Mouse (Mus musculus): ENCODE data around the gene Itpkb. TPM values are rescaled to one million over a fixed set of nuclear protein-coding genes. Genes with fewer than 3 reads are reported as not detected.

The Itpkb gene
- total RNA-seq, 1 experiment = 3.3 TPM

DNA sequence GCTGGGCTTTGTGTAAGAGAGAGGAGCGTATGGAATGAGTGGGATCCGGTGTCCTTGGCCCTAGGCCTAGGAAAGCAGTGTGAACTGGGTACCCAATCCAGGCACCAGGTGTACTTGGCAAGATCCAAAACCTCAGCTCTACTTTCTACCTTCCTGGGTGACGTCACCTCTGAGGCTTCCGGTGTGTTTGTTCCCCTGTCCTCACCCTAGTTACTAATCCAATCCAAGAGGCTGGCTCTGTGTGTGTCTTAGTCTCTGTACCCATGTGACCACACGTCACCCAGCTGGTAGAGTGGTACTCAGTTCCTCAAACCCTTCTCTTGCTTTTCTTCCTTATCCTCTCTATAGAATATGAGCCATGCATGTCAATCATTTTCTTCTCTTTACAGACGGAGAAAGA is 71.4 kb downstream of the Itpkb start:
- Histone ChIP-seq H3K36me3 (ENCODE audit: control insufficient read depth, insufficient read depth, low read length, poor library complexity, severe bottlenecking) (no peaks in the 10 kb centered on the region), H3K4me1 (ENCODE audit: control insufficient read depth in 2 of 2, insufficient read depth in 2 of 2, low read length in 2 of 2, poor library complexity in 1 of 2) (peaks cover 0 to 3% of the 10 kb centered on the region in 2 experiments; a peak in 2 of 4 replicates), H3K4me3 (ENCODE audit: insufficient read depth in 1 of 2, low read depth in 1 of 2, low read length in 2 of 2, poor library complexity in 1 of 2, severe bottlenecking in 1 of 2) (no peak overlapping the region), H3K27ac (ENCODE audit: insufficient read depth, low read depth, low read length, poor library complexity, severe bottlenecking) (no peak overlapping the region), H3K9me3 (ENCODE audit: control insufficient read depth, insufficient read depth, low read depth, low read length) (no peaks in the 10 kb centered on the region), H3K9ac (ENCODE audit: insufficient read depth, low read depth, low read length, poor library complexity, severe bottlenecking) (no peak overlapping the region)
- no peak for TF ChIP-seq MAFK (IDR thresholded peaks at IDR 0.05; ENCODE audit: insufficient read depth, low read depth, low read length)
- TF ChIP-seq HCFC1 (IDR thresholded peaks at IDR 0.05; ENCODE audit: borderline replicate concordance, insufficient read depth, low read length) = no peak
- in situ Hi-C loops (cut with MboI; ENCODE audit: low sequenced_read_pairs in 2 of 2, unreplicated experiment in 2 of 2) = loop anchor here in 1 of 2 experiments (10.0 kb wide), 1 partner anchor 117 kb away; no protein-coding TSS in a partner anchor
- no peak for DNase-seq (ENCODE audit: low read depth, low spot score)

DNA sequence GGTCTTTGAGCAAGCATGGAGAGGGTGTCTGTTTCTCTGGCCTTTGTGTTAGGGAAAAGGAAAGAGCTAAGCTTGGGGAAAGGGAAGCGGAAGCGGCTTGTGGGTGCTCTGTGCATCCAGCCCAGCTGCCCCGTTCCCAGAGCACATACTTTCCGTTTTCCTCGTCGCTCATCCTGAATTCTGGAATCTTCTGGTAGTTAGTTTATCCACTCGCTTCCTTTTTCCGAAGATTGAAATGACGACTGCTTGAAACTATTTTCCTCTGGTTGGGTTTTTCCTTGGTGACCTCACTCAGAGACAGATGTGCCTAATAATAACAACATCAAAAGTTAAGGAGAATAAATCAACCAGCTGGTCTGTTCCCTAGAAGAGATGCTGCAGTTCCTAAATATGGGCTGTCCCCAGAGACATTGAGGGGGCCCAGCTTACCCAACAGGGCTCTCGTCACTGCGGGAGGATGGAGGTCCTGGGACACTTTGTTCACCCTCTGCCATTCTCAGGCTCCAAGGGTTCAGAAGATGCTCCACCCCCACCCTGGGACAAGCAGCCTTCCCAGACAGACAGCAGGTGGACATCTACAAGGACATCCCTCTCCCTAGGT is 72.3 kb downstream of the Itpkb start:
- H3K4me3 ChIP-seq (ENCODE audit: insufficient read depth in 1 of 2, low read depth in 1 of 2, low read length in 2 of 2, poor library complexity in 1 of 2, severe bottlenecking in 1 of 2) = no peak overlapping the region
- TF ChIP-seq HCFC1 (IDR thresholded peaks at IDR 0.05; ENCODE audit: borderline replicate concordance, insufficient read depth, low read length) = no peak
- TF ChIP-seq MAFK (IDR thresholded peaks at IDR 0.05; ENCODE audit: insufficient read depth, low read depth, low read length) = no peak
- TF ChIP-seq ZNF384 (IDR thresholded peaks at IDR 0.05; ENCODE audit: low read depth, low read length) = no peak
- no peak for TF ChIP-seq CHD2 (IDR thresholded peaks at IDR 0.05; ENCODE audit: low read depth, low read length)
- no peak for TF ChIP-seq ZC3H11A (IDR thresholded peaks at IDR 0.05; ENCODE audit: borderline replicate concordance, low read depth, low read length)
- H3K4me1 ChIP-seq (ENCODE audit: control insufficient read depth in 2 of 2, insufficient read depth in 2 of 2, low read length in 2 of 2, poor library complexity in 1 of 2) = peaks cover 0 to 6% of the 10 kb centered on the region in 2 experiments; a peak in 2 of 4 replicates
- H3K36me3 ChIP-seq (ENCODE audit: control insufficient read depth, insufficient read depth, low read length, poor library complexity, severe bottlenecking) = no peaks in the 10 kb centered on the region
- no peaks in the 10 kb centered on the region for H3K9me3 ChIP-seq (ENCODE audit: control insufficient read depth, insufficient read depth, low read depth, low read length)
- DNase-seq (ENCODE audit: low read depth, low spot score) = no peak
- H3K27ac ChIP-seq (ENCODE audit: insufficient read depth, low read depth, low read length, poor library complexity, severe bottlenecking) = no peak overlapping the region
- H3K9ac ChIP-seq (ENCODE audit: insufficient read depth, low read depth, low read length, poor library complexity, severe bottlenecking) = no peak overlapping the region
- in situ Hi-C loops (cut with MboI; ENCODE audit: low sequenced_read_pairs in 2 of 2, unreplicated experiment in 2 of 2) = loop anchor here in 1 of 2 experiments (10.0 kb wide), 1 partner anchor 118 kb away; no protein-coding TSS in a partner anchor

DNA sequence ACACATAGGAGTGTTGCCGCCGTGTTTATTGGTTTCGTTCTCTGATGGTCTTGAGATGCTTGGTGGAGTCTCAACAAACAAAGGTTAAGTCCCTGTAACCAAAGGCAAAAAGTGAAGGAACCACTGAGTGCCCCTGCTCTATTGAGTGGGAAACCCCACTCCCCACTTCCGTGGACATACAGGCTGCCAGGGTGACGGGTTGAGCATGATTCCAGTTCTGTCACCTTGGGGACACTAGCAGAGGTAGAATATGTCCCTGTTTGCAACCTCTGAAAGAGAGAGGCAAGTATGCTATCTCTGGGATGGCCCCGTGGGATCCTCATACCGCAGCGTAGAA is 73.0 kb downstream of the Itpkb start:
- Histone ChIP-seq H3K9me3 (ENCODE audit: control insufficient read depth, insufficient read depth, low read depth, low read length) (no peaks in the 10 kb centered on the region), H3K4me1 (ENCODE audit: control insufficient read depth in 2 of 2, insufficient read depth in 2 of 2, low read length in 2 of 2, poor library complexity in 1 of 2) (peaks cover 0 to 8% of the 10 kb centered on the region in 2 experiments; a peak in 2 of 4 replicates), H3K4me3 (ENCODE audit: insufficient read depth in 1 of 2, low read depth in 1 of 2, low read length in 2 of 2, poor library complexity in 1 of 2, severe bottlenecking in 1 of 2) (no peak overlapping the region), H3K27ac (ENCODE audit: insufficient read depth, low read depth, low read length, poor library complexity, severe bottlenecking) (no peak overlapping the region), H3K36me3 (ENCODE audit: control insufficient read depth, insufficient read depth, low read length, poor library complexity, severe bottlenecking) (no peaks in the 10 kb centered on the region), H3K9ac (ENCODE audit: insufficient read depth, low read depth, low read length, poor library complexity, severe bottlenecking) (no peak overlapping the region)
- in situ Hi-C loops (cut with MboI; ENCODE audit: low sequenced_read_pairs in 2 of 2, unreplicated experiment in 2 of 2) = loop anchor here in 1 of 2 experiments (10.0 kb wide), 1 partner anchor 119 kb away; no protein-coding TSS in a partner anchor
- DNase-seq (ENCODE audit: low read depth, low spot score) = no peak
- no peak for TF ChIP-seq ZNF384 (IDR thresholded peaks at IDR 0.05; ENCODE audit: low read depth, low read length)

DNA sequence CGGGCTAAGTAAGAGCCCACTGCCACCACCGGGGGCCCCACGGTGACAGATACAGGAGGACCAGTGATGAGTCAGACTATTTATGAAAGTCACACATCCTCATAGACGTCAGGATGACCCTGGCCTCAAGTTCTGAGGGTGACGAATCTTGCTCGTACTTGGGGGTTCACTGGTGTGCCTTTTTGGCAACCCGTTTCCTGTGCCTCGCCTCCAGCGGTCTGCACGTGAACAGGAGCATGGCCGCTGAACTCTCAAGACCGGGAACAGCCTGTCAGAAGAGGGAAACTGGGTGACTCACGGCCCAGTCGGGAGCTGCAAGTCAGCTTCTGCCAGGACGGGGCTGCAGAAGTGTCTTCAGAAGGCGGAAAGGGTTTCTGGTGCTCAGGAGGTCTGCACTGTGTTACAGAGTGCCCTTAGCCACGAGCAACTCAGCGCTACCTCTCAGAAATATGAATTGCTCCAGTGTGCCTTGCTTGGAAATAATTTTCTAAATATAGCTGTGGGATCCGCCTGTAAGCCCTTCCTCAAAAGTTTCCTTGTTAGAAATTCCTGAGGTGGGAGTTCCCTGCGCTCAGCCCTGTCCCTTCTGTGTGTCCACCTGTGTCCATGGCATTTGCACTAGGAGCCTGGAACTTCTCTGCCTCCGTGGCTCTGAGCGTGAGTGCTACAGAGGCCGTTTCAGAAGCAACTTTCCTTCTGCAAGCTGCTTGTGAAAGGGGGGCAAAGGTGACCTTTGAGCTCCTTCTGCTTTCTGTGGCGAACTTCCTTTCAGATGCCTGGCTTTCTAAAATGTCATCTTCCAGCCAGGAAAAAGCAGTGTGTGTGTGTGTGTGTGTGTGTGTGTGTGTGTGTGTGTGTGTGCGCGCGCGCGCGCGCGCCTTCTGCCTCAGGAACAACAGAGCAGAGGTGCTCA is 73.7 kb downstream of the Itpkb start:
- Histone ChIP-seq H3K36me3 (ENCODE audit: control insufficient read depth, insufficient read depth, low read length, poor library complexity, severe bottlenecking) (no peaks in the 10 kb centered on the region), H3K9me3 (ENCODE audit: control insufficient read depth, insufficient read depth, low read depth, low read length) (no peaks in the 10 kb centered on the region), H3K27ac (ENCODE audit: insufficient read depth, low read depth, low read length, poor library complexity, severe bottlenecking) (no peak overlapping the region), H3K4me3 (ENCODE audit: insufficient read depth in 1 of 2, low read depth in 1 of 2, low read length in 2 of 2, poor library complexity in 1 of 2, severe bottlenecking in 1 of 2) (no peak overlapping the region), H3K4me1 (ENCODE audit: control insufficient read depth in 2 of 2, insufficient read depth in 2 of 2, low read length in 2 of 2, poor library complexity in 1 of 2) (peaks cover 0 to 8% of the 10 kb centered on the region in 2 experiments; a peak in 2 of 4 replicates), H3K9ac (ENCODE audit: insufficient read depth, low read depth, low read length, poor library complexity, severe bottlenecking) (no peak overlapping the region)
- in situ Hi-C loops (cut with MboI; ENCODE audit: low sequenced_read_pairs in 2 of 2, unreplicated experiment in 2 of 2) = loop anchor here in 1 of 2 experiments (10.0 kb wide), 1 partner anchor 119 kb away; no protein-coding TSS in a partner anchor
- no peak for TF ChIP-seq MAFK (IDR thresholded peaks at IDR 0.05; ENCODE audit: insufficient read depth, low read depth, low read length)
- no peak for TF ChIP-seq HCFC1 (IDR thresholded peaks at IDR 0.05; ENCODE audit: borderline replicate concordance, insufficient read depth, low read length)
- TF ChIP-seq CHD2 (IDR thresholded peaks at IDR 0.05; ENCODE audit: low read depth, low read length) = no peak
- TF ChIP-seq ZNF384 (IDR thresholded peaks at IDR 0.05; ENCODE audit: low read depth, low read length) = no peak
- TF ChIP-seq ZC3H11A (IDR thresholded peaks at IDR 0.05; ENCODE audit: borderline replicate concordance, low read depth, low read length) = no peak
- DNase-seq (ENCODE audit: low read depth, low spot score) = no peak
